In the genomic region with DNA sequence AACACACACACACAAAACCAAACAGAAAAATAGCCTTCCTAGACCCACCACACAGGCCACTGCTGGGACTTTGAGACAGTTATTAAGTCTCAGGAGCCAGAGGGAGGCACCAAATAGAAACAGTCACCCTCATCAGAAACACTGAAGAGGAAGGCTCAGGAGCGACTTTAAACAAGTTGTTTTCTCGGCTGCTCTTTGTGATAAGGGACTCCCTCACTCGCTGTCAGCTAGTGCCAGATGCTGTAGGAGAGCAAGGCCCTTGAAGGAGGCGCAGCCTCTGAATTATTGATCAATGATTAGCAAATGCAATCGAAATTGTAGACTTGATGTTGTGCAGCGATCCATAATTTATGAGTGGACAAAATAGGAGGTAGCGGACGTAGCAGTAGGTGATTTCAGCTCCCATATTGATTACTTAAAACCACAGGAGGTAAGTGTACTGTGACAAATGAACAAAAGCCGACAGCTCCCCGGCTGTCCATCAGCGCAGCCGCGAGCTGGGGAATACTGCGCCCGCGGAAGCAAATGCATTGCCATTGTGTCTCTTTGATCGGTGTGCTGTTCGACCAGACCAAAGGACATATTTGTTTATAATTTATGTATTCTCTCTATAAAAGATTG, we compare ENCODE assay signal across 14 mouse cellular contexts.
DNase-seq lines count a peak whose midpoint lies in the region; ATAC-seq and TF ChIP-seq lines count a peak whose summit lies in the region.
"Had no signal": no experiment of that assay in that cellular context is flagged by ENCODE, and none has a peak within 500 bp of the region (broad histone marks: within the 10 kb centered on the region; RNA-seq: fewer than 3 reads in every experiment).

No protein-coding gene starts in this region.

- WGBS in liver, embryonic 11.5 days = 16% methylated on average over 18 of the region's 18 CpGs
- 12% methylated on average over 18 of the region's 18 CpGs for WGBS in liver, postnatal 0 days (ENCODE audit: insufficient replicate concordance)
- 1% methylated on average over 18 of the region's 18 CpGs for WGBS in forebrain, embryonic 12.5 days
- WGBS in hindbrain, postnatal 0 days = 10% methylated on average over 18 of the region's 18 CpGs
- WGBS in neural tube, embryonic 13.5 days = 2% methylated on average over 18 of the region's 18 CpGs

- no peaks in the 10 kb centered on the region for H3K4me1 ChIP-seq in liver, embryonic 11.5 days (replicated peaks; ENCODE audit: control insufficient read depth, insufficient read depth, low read length)
- no peaks in the 10 kb centered on the region for H3K4me1 ChIP-seq in liver, postnatal 0 days (ENCODE audit: insufficient read depth)
- peaks cover 34% of the 10 kb centered on the region for H3K4me1 ChIP-seq in forebrain, embryonic 12.5 days
- H3K4me1 ChIP-seq in hindbrain, postnatal 0 days (ENCODE audit: insufficient read depth, low read length) = no peaks in the 10 kb centered on the region
- H3K4me1 ChIP-seq in neural tube, embryonic 13.5 days (replicated peaks) = peaks cover 25% of the 10 kb centered on the region

- TF ChIP-seq CTCF in liver, postnatal 0 days (IDR thresholded peaks at IDR 0.05; ENCODE audit: low read depth) = no peak
- TF ChIP-seq CTCF in hindbrain, postnatal 0 days (IDR thresholded peaks at IDR 0.05; ENCODE audit: low read depth) = no peak

- peak overlapping the region; percentile 54; the same call in 1 of the 2 replicates for H3K27ac ChIP-seq in liver, embryonic 11.5 days (ENCODE audit: low read depth, low read length)
- H3K27ac ChIP-seq in liver, postnatal 0 days (ENCODE audit: low read depth) = no peak overlapping the region
- peak overlapping the region; percentile 70; the same call in 1 of the 2 replicates for H3K27ac ChIP-seq in forebrain, embryonic 12.5 days
- H3K27ac ChIP-seq in hindbrain, postnatal 0 days = no peak overlapping the region
- no peak overlapping the region for H3K27ac ChIP-seq in neural tube, embryonic 13.5 days (replicated peaks)

- peaks cover 22% of the 10 kb centered on the region for H3K27me3 ChIP-seq in liver, embryonic 11.5 days (replicated peaks; ENCODE audit: control insufficient read depth, insufficient read depth, low read length)
- peaks cover 15% of the 10 kb centered on the region; the same call in 1 of the 2 replicates for H3K27me3 ChIP-seq in liver, postnatal 0 days (ENCODE audit: insufficient read depth, low read length)
- H3K27me3 ChIP-seq in forebrain, embryonic 12.5 days = peaks cover 86% of the 10 kb centered on the region
- 0 out of 2 replicates have a peak, but pooled peaks cover 13% of the 10 kb centered on the region for H3K27me3 ChIP-seq in hindbrain, postnatal 0 days (ENCODE audit: insufficient read depth, low read length)
- H3K27me3 ChIP-seq in neural tube, embryonic 13.5 days = peaks cover 64% of the 10 kb centered on the region

- DNase-seq in liver, embryonic 11.5 days (ENCODE audit: low spot score) = no peak
- DNase-seq in liver, postnatal 0 days = no peak
- peak; percentile 26 for DNase-seq in hindbrain, postnatal 0 days (ENCODE audit: low spot score)
- no peak for DNase-seq in kidney, postnatal 10 days
- no peak for DNase-seq in cerebellum, adult 18-20 months
- no peak for DNase-seq in right cerebral cortex, postnatal 4 days
- DNase-seq: adrenal gland, postnatal 25 days; cerebellum, adult 8-10 months; lung, adult 18-20 months; right cerebral cortex, postnatal 14 days had no signal

- no peak for TF ChIP-seq EP300 in liver, postnatal 0 days (IDR thresholded peaks at IDR 0.05; ENCODE audit: low read depth)

- H3K4me2 ChIP-seq in liver, embryonic 11.5 days = no peak overlapping the region; the same call in 1 of the 2 replicates
- H3K4me2 ChIP-seq in liver, postnatal 0 days (ENCODE audit: low read depth, low read length) = no peak overlapping the region
- H3K4me2 ChIP-seq in forebrain, embryonic 12.5 days = peak overlapping the region; percentile 36
- H3K4me2 ChIP-seq in hindbrain, postnatal 0 days (ENCODE audit: low read depth, low read length) = peak overlapping the region; percentile 41
- peak overlapping the region; percentile 47 for H3K4me2 ChIP-seq in neural tube, embryonic 13.5 days

- H3K9ac ChIP-seq in liver, embryonic 11.5 days (ENCODE audit: low read depth, low read length) = no peak overlapping the region
- H3K9ac ChIP-seq in liver, postnatal 0 days (replicated peaks) = no peak overlapping the region
- no peak overlapping the region for H3K9ac ChIP-seq in forebrain, embryonic 12.5 days
- H3K9ac ChIP-seq in hindbrain, postnatal 0 days (replicated peaks; ENCODE audit: low read length) = no peak overlapping the region
- peak overlapping the region; percentile 58; the same call in 1 of the 2 replicates for H3K9ac ChIP-seq in neural tube, embryonic 13.5 days

- no peak for ATAC-seq in liver, embryonic 11.5 days (replicated peaks; ENCODE audit: low FRiP score)
- ATAC-seq in liver, postnatal 0 days = no peak
- ATAC-seq in forebrain, embryonic 12.5 days (ENCODE audit: low FRiP score) = peak; percentile 62
- ATAC-seq in hindbrain, postnatal 0 days = no peak
- ATAC-seq in neural tube, embryonic 13.5 days (ENCODE audit: low read depth) = peak; percentile 55
- ATAC-seq: CD4-positive, CD25-positive, alpha-beta regulatory T cell, adult 4 months; Patski had no signal

- no peaks in the 10 kb centered on the region for H3K9me3 ChIP-seq in liver, embryonic 11.5 days (ENCODE audit: control insufficient read depth, low read length)
- no peaks in the 10 kb centered on the region for H3K9me3 ChIP-seq in liver, postnatal 0 days (ENCODE audit: low read length)
- H3K9me3 ChIP-seq in forebrain, embryonic 12.5 days = no peaks in the 10 kb centered on the region
- H3K9me3 ChIP-seq in hindbrain, postnatal 0 days (ENCODE audit: low read length) = no peaks in the 10 kb centered on the region
- no peaks in the 10 kb centered on the region for H3K9me3 ChIP-seq in neural tube, embryonic 13.5 days

- no peaks in the 10 kb centered on the region for H3K36me3 ChIP-seq in liver, embryonic 11.5 days (ENCODE audit: control insufficient read depth, insufficient read depth, low read length)
- no peaks in the 10 kb centered on the region for H3K36me3 ChIP-seq in liver, postnatal 0 days (replicated peaks; ENCODE audit: insufficient read depth, low read length)
- no peaks in the 10 kb centered on the region for H3K36me3 ChIP-seq in forebrain, embryonic 12.5 days (replicated peaks)
- no peaks in the 10 kb centered on the region for H3K36me3 ChIP-seq in hindbrain, postnatal 0 days (ENCODE audit: insufficient read depth, low read length)
- H3K36me3 ChIP-seq in neural tube, embryonic 13.5 days = no peaks in the 10 kb centered on the region

- H3K4me3 ChIP-seq in liver, embryonic 11.5 days (ENCODE audit: low read depth, low read length) = no peak overlapping the region
- H3K4me3 ChIP-seq in liver, postnatal 0 days (ENCODE audit: low read depth, low read length) = no peak overlapping the region
- H3K4me3 ChIP-seq in forebrain, embryonic 12.5 days (replicated peaks) = peak overlapping the region; percentile 11; the same call in 1 of the 2 replicates
- 0 out of 2 replicates have a peak overlapping the region, but pooled peaks have one; percentile 10 for H3K4me3 ChIP-seq in hindbrain, postnatal 0 days (ENCODE audit: low read length)
- H3K4me3 ChIP-seq in neural tube, embryonic 13.5 days = peak overlapping the region; percentile 17

Comparison
In these comparisons a context has a peak if more than half of its experiments do, and no peak if none do; other contexts are left out.
1. H3K27ac ChIP-seq: peak in liver, embryonic 11.5 days (single experiment) and forebrain, embryonic 12.5 days (single experiment); none in liver, postnatal 0 days (single experiment), hindbrain, postnatal 0 days (single experiment) and neural tube, embryonic 13.5 days (single experiment).
2. ATAC-seq: peak in forebrain, embryonic 12.5 days (single experiment) and neural tube, embryonic 13.5 days (single experiment); none in liver, embryonic 11.5 days (single experiment), liver, postnatal 0 days (single experiment) and hindbrain, postnatal 0 days (single experiment).
3. H3K4me2 ChIP-seq: peak in forebrain, embryonic 12.5 days (single experiment), hindbrain, postnatal 0 days (single experiment) and neural tube, embryonic 13.5 days (single experiment); none in liver, embryonic 11.5 days (single experiment) and liver, postnatal 0 days (single experiment).
4. H3K4me3 ChIP-seq: peak in forebrain, embryonic 12.5 days (single experiment), hindbrain, postnatal 0 days (single experiment) and neural tube, embryonic 13.5 days (single experiment); none in liver, embryonic 11.5 days (single experiment) and liver, postnatal 0 days (single experiment).